Mouse (Mus musculus): Measurements from ENCODE around the gene Nhej1.

DNA sequence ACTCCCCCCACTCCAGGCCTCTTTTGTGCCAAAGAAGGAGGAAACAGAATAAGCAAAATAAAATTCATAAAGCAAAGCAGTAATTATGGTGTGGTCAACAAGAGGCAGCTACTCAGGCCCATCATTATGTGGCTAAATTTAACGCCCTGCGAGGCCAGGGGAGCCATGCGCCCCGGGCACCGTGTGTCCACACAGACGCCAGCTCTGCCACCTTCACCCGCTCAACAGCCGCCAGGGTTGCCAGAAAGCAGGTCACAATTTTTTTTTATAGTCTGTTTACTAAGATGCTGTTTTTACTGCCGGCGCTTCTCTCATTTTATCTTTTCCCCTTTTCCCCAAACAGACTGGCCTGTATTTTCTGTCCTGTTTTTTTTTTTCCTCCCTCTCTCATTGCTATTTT is 93.0 kb downstream of the Nhej1 start:
- TF ChIP-seq CTCF (IDR thresholded peaks at IDR 0.05; ENCODE audit: low read depth) = no peak
- TF ChIP-seq EP300 (optimal IDR thresholded peaks at IDR 0.05) = no peak
